Mouse (Mus musculus): ENCODE measurements around the gene Zmym6. TPM values are rescaled to one million over a fixed set of nuclear protein-coding genes. Genes with fewer than 3 reads are reported as not detected.

Zmym6 gene
- polyA plus RNA-seq, 1 experiment from 2014 or later, result 36.6 TPM

- WGBS, result 39% methylated on average over 5 of the region's 5 CpGs
- Histone ChIP-seq H3K9ac (no peak overlapping the region), H3K4me3 (replicated peaks) (no peak overlapping the region), H3K4me1 (peaks cover 46% of the 10 kb centered on the region), H3K36me3 (replicated peaks) (no peaks in the 10 kb centered on the region), H3K9me3 (no peaks in the 10 kb centered on the region), H3K27ac (no peak overlapping the region), H3K27me3 (peaks cover 80% of the 10 kb centered on the region), H3K4me2 (no peak overlapping the region)
- ATAC-seq (ENCODE audit: low FRiP score), result no peak
Measured at GRCm38 (mm10) chr4:127170866-127171265, 93.7 kb downstream of the Zmym6 start.

GRCm38 (mm10) chr4:127171341-127171905 lies 94.2 kb downstream of the Zmym6 start:
- peaks cover 46% of the 10 kb centered on the region for H3K4me1 ChIP-seq
- H3K9me3 ChIP-seq, result no peaks in the 10 kb centered on the region
- H3K27me3 ChIP-seq, result peaks cover 80% of the 10 kb centered on the region
- H3K27ac ChIP-seq, result no peak overlapping the region
- ATAC-seq (ENCODE audit: low FRiP score), result no peak
- H3K4me3 ChIP-seq (replicated peaks), result no peak overlapping the region
- no peak overlapping the region for H3K4me2 ChIP-seq
- no peak overlapping the region for H3K9ac ChIP-seq
- H3K36me3 ChIP-seq (replicated peaks), result no peaks in the 10 kb centered on the region
- 52% methylated on average over 4 of the region's 4 CpGs for WGBS

GRCm38 (mm10) chr4:127172119-127172518 lies 94.9 kb downstream of the Zmym6 start:
- no peak overlapping the region for H3K4me3 ChIP-seq (replicated peaks)
- no peak overlapping the region for H3K27ac ChIP-seq
- no peak for ATAC-seq (ENCODE audit: low FRiP score)
- peaks cover 74% of the 10 kb centered on the region for H3K27me3 ChIP-seq
- 16% methylated on average over 7 of the region's 7 CpGs for WGBS
- H3K4me2 ChIP-seq, result no peak overlapping the region
- no peaks in the 10 kb centered on the region for H3K9me3 ChIP-seq
- peaks cover 46% of the 10 kb centered on the region for H3K4me1 ChIP-seq
- no peaks in the 10 kb centered on the region for H3K36me3 ChIP-seq (replicated peaks)
- H3K9ac ChIP-seq, result no peak overlapping the region

GRCm38 (mm10) chr4:127172614-127173013 lies 95.4 kb downstream of the Zmym6 start:
- no peak overlapping the region for H3K9ac ChIP-seq
- H3K36me3 ChIP-seq (replicated peaks), result no peaks in the 10 kb centered on the region
- ATAC-seq (ENCODE audit: low FRiP score), result no peak
- peaks cover 70% of the 10 kb centered on the region for H3K27me3 ChIP-seq
- no peak overlapping the region for H3K27ac ChIP-seq
- H3K9me3 ChIP-seq, result no peaks in the 10 kb centered on the region
- no peak overlapping the region for H3K4me2 ChIP-seq
- 66% methylated on average over 4 of the region's 4 CpGs for WGBS
- peaks cover 46% of the 10 kb centered on the region for H3K4me1 ChIP-seq
- no peak overlapping the region for H3K4me3 ChIP-seq (replicated peaks)

- Histone ChIP-seq H3K27ac (no peak overlapping the region), H3K4me3 (replicated peaks) (no peak overlapping the region), H3K4me1 (peaks cover 38% of the 10 kb centered on the region), H3K36me3 (replicated peaks) (no peaks in the 10 kb centered on the region), H3K9me3 (no peaks in the 10 kb centered on the region), H3K27me3 (peaks cover 63% of the 10 kb centered on the region), H3K9ac (no peak overlapping the region), H3K4me2 (no peak overlapping the region)
- WGBS, result 3% methylated on average over 8 of the region's 8 CpGs
- no peak for ATAC-seq (ENCODE audit: low FRiP score)
Measured at GRCm38 (mm10) chr4:127173461-127173860, 96.3 kb downstream of the Zmym6 start.

Other genes with a start within 250 kb of the Zmym6 start
- gene Zmym4, start 109.2 kb upstream of the Zmym6 start, polyA plus RNA-seq (2016; fragmentation: Nextera tagmentation; extraction: Ambion mirVana), result 43.4 and 48.1 TPM in 2 replicates
- 174 and 187 TPM in 2 replicates for gene Sfpq, start 56.1 kb upstream of the Zmym6 start, polyA plus RNA-seq (2016; fragmentation: Nextera tagmentation; extraction: Ambion mirVana)
- gene Zmym1, start 16.2 kb upstream of the Zmym6 start, polyA plus RNA-seq (2016; fragmentation: Nextera tagmentation; extraction: Ambion mirVana), result 29.7 and 30.6 TPM in 2 replicates
- 15.5 and 17.5 TPM in 2 replicates for gene Tmem35b, start 46.3 kb downstream of the Zmym6 start, polyA plus RNA-seq (2016; fragmentation: Nextera tagmentation; extraction: Ambion mirVana)
- 5.7 and 5.8 TPM in 2 replicates for gene Dlgap3, start 91.8 kb downstream of the Zmym6 start, polyA plus RNA-seq (2016; fragmentation: Nextera tagmentation; extraction: Ambion mirVana)
- gene Smim12, start 166.4 kb downstream of the Zmym6 start, polyA plus RNA-seq (2016; fragmentation: Nextera tagmentation; extraction: Ambion mirVana), result 44.2 and 46.6 TPM in 2 replicates
- 10.6 and 11.3 TPM in 2 replicates for gene Gja4, start 236.7 kb downstream of the Zmym6 start, polyA plus RNA-seq (2016; fragmentation: Nextera tagmentation; extraction: Ambion mirVana)